18 mouse cellular contexts compared by ENCODE assay signal in genomic region chr7:76438988-76439387, GRCm38 (mm10).
A peak's percentile ranks its signal among the peaks of the same experiment; 100 is the strongest.
DNase-seq lines count a peak whose midpoint lies in the region; ATAC-seq and TF ChIP-seq lines count a peak whose summit lies in the region.
"Had no signal": no experiment of that assay in that cellular context is flagged by ENCODE, and none has a peak within 500 bp of the region (broad histone marks: within the 10 kb centered on the region; RNA-seq: fewer than 3 reads in every experiment).

No protein-coding gene starts in this region.

- no peaks in the 10 kb centered on the region for H3K36me3 ChIP-seq in forebrain, embryonic 11.5 days (ENCODE audit: control insufficient read depth, insufficient read depth, low read length)
- no peaks in the 10 kb centered on the region for H3K36me3 ChIP-seq in forebrain, embryonic 14.5 days (ENCODE audit: control insufficient read depth, insufficient read depth, low read length)
- H3K36me3 ChIP-seq: heart, embryonic 10.5 days; hindbrain, embryonic 12.5 days; hindbrain, embryonic 15.5 days had no signal

- TF ChIP-seq POLR2A in brain, embryonic 14.5 days (IDR thresholded peaks at IDR 0.05; ENCODE audit: borderline replicate concordance, extremely low read depth, insufficient read depth, insufficient read length, poor library complexity, severe bottlenecking): no peak

- H3K4me3 ChIP-seq in forebrain, embryonic 11.5 days (ENCODE audit: low read depth, low read length): no peak overlapping the region
- H3K4me3 ChIP-seq in forebrain, embryonic 14.5 days (ENCODE audit: low read depth, low read length): no peak overlapping the region
- H3K4me3 ChIP-seq: heart, adult 2 months; heart, embryonic 10.5 days; hindbrain, embryonic 12.5 days; hindbrain, embryonic 15.5 days had no signal

- intact Hi-C loops in gastrocnemius, postnatal 36 days (cut with DNase I): no loop called here

- H3K27ac ChIP-seq in forebrain, embryonic 11.5 days (ENCODE audit: low read depth, low read length): peak overlapping the region; percentile 34; the same call in 1 of the 2 replicates
- H3K27ac ChIP-seq in forebrain, embryonic 14.5 days (ENCODE audit: low read depth, low read length): no peak overlapping the region
- H3K27ac ChIP-seq: heart, adult 2 months; heart, embryonic 10.5 days; hindbrain, embryonic 12.5 days; hindbrain, embryonic 15.5 days had no signal

- no peaks in the 10 kb centered on the region for H3K27me3 ChIP-seq in forebrain, embryonic 11.5 days (ENCODE audit: control insufficient read depth, insufficient read depth, low read length)
- no peaks in the 10 kb centered on the region for H3K27me3 ChIP-seq in forebrain, embryonic 14.5 days (replicated peaks; ENCODE audit: control insufficient read depth, insufficient read depth, low read length)
- H3K27me3 ChIP-seq: hindbrain, embryonic 12.5 days; hindbrain, embryonic 15.5 days had no signal

- H3K4me1 ChIP-seq in forebrain, embryonic 11.5 days (replicated peaks; ENCODE audit: control insufficient read depth, insufficient read depth, low read length): peaks cover 12% of the 10 kb centered on the region; the same call in 1 of the 2 replicates
- peaks cover 10% of the 10 kb centered on the region; the same call in 1 of the 2 replicates for H3K4me1 ChIP-seq in forebrain, embryonic 14.5 days (ENCODE audit: control insufficient read depth, insufficient read depth, low read length)
- H3K4me1 ChIP-seq: heart, embryonic 10.5 days; hindbrain, embryonic 15.5 days had no signal

- no peak for TF ChIP-seq CTCF in brain, embryonic 14.5 days (IDR thresholded peaks at IDR 0.05; ENCODE audit: borderline replicate concordance, extremely low read depth, insufficient read depth, insufficient read length)

- ATAC-seq in forebrain, embryonic 11.5 days (replicated peaks; ENCODE audit: low FRiP score): peak; percentile 74
- ATAC-seq in forebrain, embryonic 14.5 days: peak; percentile 68; the same call in 1 of the 2 replicates
- ATAC-seq in megakaryocyte progenitor cell, adult 5-6 weeks (replicated peaks; ENCODE audit: poor library complexity): no peak
- ATAC-seq: CD4-positive, CD25-positive, alpha-beta regulatory T cell, adult 4 months; intestine, postnatal 0 days had no signal

- no peaks in the 10 kb centered on the region for H3K9me3 ChIP-seq in forebrain, embryonic 11.5 days (ENCODE audit: control insufficient read depth, low read length)
- H3K9me3 ChIP-seq in forebrain, embryonic 14.5 days (replicated peaks; ENCODE audit: control insufficient read depth, low read length): no peaks in the 10 kb centered on the region
- H3K9me3 ChIP-seq: heart, embryonic 10.5 days; hindbrain, embryonic 12.5 days; hindbrain, embryonic 15.5 days had no signal

- DNase-seq in brain, embryonic 14.5 days (ENCODE audit: low read depth): peak; percentile 72
- DNase-seq in forebrain, embryonic 11.5 days (ENCODE audit: low spot score): peak; percentile 52
- DNase-seq in forebrain, embryonic 14.5 days (ENCODE audit: low spot score): no peak
- DNase-seq in frontal cortex, postnatal 14 days (ENCODE audit: low spot score in 2 of 2): no peak
- no peak for DNase-seq in gastrocnemius, postnatal 36 days
- DNase-seq: adrenal gland, adult 2 months; adrenal gland, postnatal 14 days; cerebellum, adult 18-20 months; cerebellum, adult 9-10 months; gastrocnemius, postnatal 10 days; heart, adult 2 months; kidney, adult 2 months had no signal

- WGBS in forebrain, embryonic 11.5 days: 25% methylated on average over 4 of the region's 4 CpGs
- WGBS in forebrain, embryonic 14.5 days: 8% methylated on average over 4 of the region's 4 CpGs

- H3K9ac ChIP-seq in forebrain, embryonic 11.5 days (ENCODE audit: low read length): no peak overlapping the region
- no peak overlapping the region for H3K9ac ChIP-seq in forebrain, embryonic 14.5 days (ENCODE audit: low read length)
- H3K9ac ChIP-seq: hindbrain, embryonic 12.5 days; hindbrain, embryonic 15.5 days had no signal

- H3K4me2 ChIP-seq in forebrain, embryonic 11.5 days (ENCODE audit: low read depth, low read length, severe bottlenecking): no peak overlapping the region
- no peak overlapping the region for H3K4me2 ChIP-seq in forebrain, embryonic 14.5 days (ENCODE audit: low read length)
- H3K4me2 ChIP-seq: hindbrain, embryonic 12.5 days; hindbrain, embryonic 15.5 days had no signal

Comparison
In these comparisons a context has a peak if more than half of its experiments do, and no peak if none do; other contexts are left out.
1. DNase-seq: peak in brain, embryonic 14.5 days (single experiment) and forebrain, embryonic 11.5 days (single experiment); none in forebrain, embryonic 14.5 days (single experiment), frontal cortex, postnatal 14 days (0 of 2) and gastrocnemius, postnatal 36 days (0 of 2).